Mouse (Mus musculus) heart, adult 9 months (tissue): ENCODE results near the gene Tcea3.

Source experiments
- DNase-seq, 2 experiments: peaks; one replicate each; pipeline ENCODE4 v3.0.0; 2022; ENCODE audit warnings: low spot score in 2 of 2

Tcea3 gene

GRCm38 (mm10) chr4:136317667-136318066, 70.1 kb downstream of the Tcea3 start:
- DNase-seq, result no peak

GRCm38 (mm10) chr4:136320016-136320415, 72.5 kb downstream of the Tcea3 start:
- DNase-seq, result no peak

- DNase-seq, result peak in 1 of 2 experiments; percentile 39
Measured at GRCm38 (mm10) chr4:136324226-136324625, 76.7 kb downstream of the Tcea3 start.
